Mouse (Mus musculus) C2C12 (cell line): ENCODE measurements around the gene Kmt5a. TPM values are rescaled to one million over a fixed set of nuclear protein-coding genes. Genes with fewer than 3 reads are reported as not detected.

Source experiments
- H3K27me3 ChIP-seq: one replicate; pipeline ENCODE4 v1.6.1; 2011; ENCODE audit not compliant: control insufficient read depth, insufficient read depth, insufficient read length
- H3K36me3 ChIP-seq: one replicate; pipeline ENCODE4 v1.6.1; 2011; ENCODE audit not compliant: control insufficient read depth, insufficient read depth
- H3K4me3 ChIP-seq: one replicate; pipeline ENCODE4 v1.5.1; 2011; ENCODE audit warnings: mild to moderate bottlenecking, control low read depth; ENCODE audit not compliant: poor library complexity, insufficient read depth, severe bottlenecking
- H3K79me2 ChIP-seq: one replicate; pipeline ENCODE4 v1.6.1; 2011; ENCODE audit not compliant: control insufficient read depth, insufficient read depth
- H3K79me3 ChIP-seq: one replicate; pipeline ENCODE4 v1.6.1; 2011; ENCODE audit warnings: low read depth, control low read depth
- H3ac ChIP-seq: one replicate; pipeline ENCODE3; 2011; ENCODE audit warnings: low read depth; ENCODE audit not compliant: control insufficient read depth, insufficient read length
- CEBPB ChIP-seq: IDR thresholded peaks from one replicate; pipeline ENCODE4 v1.6.1; 2011; ENCODE audit warnings: low read depth, mild to moderate bottlenecking, control low read depth, moderate library complexity
- CTCF ChIP-seq: IDR thresholded peaks from one replicate; pipeline ENCODE4 v1.5.1; 2011; ENCODE audit not compliant: control insufficient read depth, insufficient read depth, insufficient read length
- FOSL1 ChIP-seq: IDR thresholded peaks from one replicate; pipeline ENCODE4 v1.8.0; 2011; ENCODE audit warnings: mild to moderate bottlenecking, low read length; ENCODE audit not compliant: poor library complexity, insufficient read depth, severe bottlenecking
- MAX ChIP-seq: IDR thresholded peaks from one replicate; pipeline ENCODE4 v1.6.1; 2011; ENCODE audit warnings: mild to moderate bottlenecking, control low read depth
- MYOD1 ChIP-seq: IDR thresholded peaks from one replicate; pipeline ENCODE4 v1.6.1; 2011; ENCODE audit warnings: low read depth; ENCODE audit not compliant: control insufficient read depth, insufficient read length
- MYOG ChIP-seq: IDR thresholded peaks from one replicate; pipeline ENCODE4 v1.6.1; 2011; ENCODE audit not compliant: control insufficient read depth, insufficient read length; ENCODE audit errors: extremely low read depth
- USF1 ChIP-seq: IDR thresholded peaks from one replicate; pipeline ENCODE4 v1.6.1; 2011; ENCODE audit warnings: low read depth, mild to moderate bottlenecking, control low read depth, moderate library complexity
- long read RNA-seq, 2 experiments: library from polyadenylated mRNA; unstranded; transcript quantifications; one replicate each; pipeline ENCODE4 v2.0.0; 2019 to 2020
- polyA plus RNA-seq: library from polyadenylated mRNA; unstranded; fragments of >200 nt; fragmentation: generic; extraction: Trizol; gene quantifications from one replicate; pipeline ENCODE4 v1.2.1, GENCODE M21; 2012; ENCODE audit warnings: missing spikeins

Kmt5a gene
- polyA plus RNA-seq = 91.5 TPM
- long read RNA-seq, experiment 1, partial matches to known transcripts = 3 of 19 reads
- long read RNA-seq, experiment 1, other reads (novel, unspliced or antisense) = 12 of 19 reads
- long read RNA-seq, experiment 2, transcript Kmt5a-213 (7 exons, 1,789 nt) = major isoform, 16 of 40 reads
- long read RNA-seq, experiment 2, partial matches to known transcripts = 17 of 40 reads
- long read RNA-seq, experiment 2, other reads (novel, unspliced or antisense) = 1 of 40 reads

GRCm38 (mm10) chr5:124439447-124440093, at the start of gene Kmt5a:
Gene Kmt5a, plus strand, starts transcription at chr5:124439930.
- Histone ChIP-seq H3K79me3 (peaks cover 16% of the 10 kb centered on the region), H3K79me2 (peaks cover 43% of the 10 kb centered on the region), H3K27me3 (no peaks in the 10 kb centered on the region), H3K4me3 (peak within 1 kb of the TSS; percentile 54), H3ac (peak within 1 kb of the TSS; percentile 84), H3K36me3 (no peaks in the 10 kb centered on the region)
- TF ChIP-seq MAX = no peak
- TF ChIP-seq CEBPB = peak; percentile 26

GRCm38 (mm10) chr5:124392412-124392811, 47.3 kb upstream of the Kmt5a start:
- H3K79me2 ChIP-seq = no peaks in the 10 kb centered on the region
- peaks cover under 1% of the 10 kb centered on the region for H3K79me3 ChIP-seq
- TF ChIP-seq CTCF (no peak), USF1 (no peak), MYOG (no peak), CEBPB (no peak), FOSL1 (no peak), MAX (no peak), MYOD1 (no peak)
- H3K36me3 ChIP-seq = peaks cover 92% of the 10 kb centered on the region
- H3K27me3 ChIP-seq = no peaks in the 10 kb centered on the region
- H3ac ChIP-seq = no peak overlapping the region
- H3K4me3 ChIP-seq = no peak overlapping the region

- Histone ChIP-seq H3K4me3 (no peak overlapping the region), H3K27me3 (no peaks in the 10 kb centered on the region), H3K79me2 (no peaks in the 10 kb centered on the region), H3ac (no peak overlapping the region), H3K36me3 (peaks cover 95% of the 10 kb centered on the region), H3K79me3 (peaks cover 2% of the 10 kb centered on the region)
- TF ChIP-seq USF1 (no peak), MYOD1 (no peak), CEBPB (no peak), CTCF (no peak), MAX (no peak), FOSL1 (no peak), MYOG (no peak)
Observed at GRCm38 (mm10) chr5:124393726-124394125, 46.0 kb upstream of the Kmt5a start.

- peaks cover 10% of the 10 kb centered on the region for H3K79me3 ChIP-seq
- peaks cover 79% of the 10 kb centered on the region for H3K36me3 ChIP-seq
- H3K27me3 ChIP-seq = no peaks in the 10 kb centered on the region
- H3ac ChIP-seq = no peak overlapping the region
- peaks cover 21% of the 10 kb centered on the region for H3K79me2 ChIP-seq
- no peak overlapping the region for H3K4me3 ChIP-seq
- no peak for TF ChIP-seq FOSL1
- TF ChIP-seq MAX = no peak
Observed at GRCm38 (mm10) chr5:124410808-124411207, 28.9 kb upstream of the Kmt5a start.

- Histone ChIP-seq H3K27me3 (no peaks in the 10 kb centered on the region), H3K79me2 (peaks cover 34% of the 10 kb centered on the region), H3K36me3 (peaks cover 68% of the 10 kb centered on the region), H3K4me3 (no peak overlapping the region), H3K79me3 (peaks cover 23% of the 10 kb centered on the region), H3ac (no peak overlapping the region)
- TF ChIP-seq FOSL1 (no peak), MAX (no peak), USF1 (no peak), CTCF (no peak), MYOD1 (no peak), MYOG (no peak), CEBPB (no peak)
Observed at GRCm38 (mm10) chr5:124412163-124412562, 27.6 kb upstream of the Kmt5a start.

GRCm38 (mm10) chr5:124418903-124419302, 20.8 kb upstream of the Kmt5a start:
- H3K79me2 ChIP-seq = peaks cover 100% of the 10 kb centered on the region
- no peak for TF ChIP-seq MYOD1
- no peak for TF ChIP-seq USF1
- no peak for TF ChIP-seq FOSL1
- TF ChIP-seq CTCF = no peak
- no peak for TF ChIP-seq CEBPB
- TF ChIP-seq MYOG = no peak
- no peak for TF ChIP-seq MAX
- no peak overlapping the region for H3ac ChIP-seq
- no peaks in the 10 kb centered on the region for H3K27me3 ChIP-seq
- peaks cover 14% of the 10 kb centered on the region for H3K36me3 ChIP-seq
- peaks cover 85% of the 10 kb centered on the region for H3K79me3 ChIP-seq
- H3K4me3 ChIP-seq = no peak overlapping the region
